Mouse (Mus musculus) limb, embryonic 15.5 days (tissue): ENCODE measurements around the gene Osbpl3. TPM values are rescaled to one million over a fixed set of nuclear protein-coding genes. Genes with fewer than 3 reads are reported as not detected.

Experiments
- ATAC-seq: fragments of 200-750 bp; cut with Nextera tagmentation; 2 replicates; pipeline ENCODE4 v1.8.0; 2017; ENCODE audit warnings: low read depth, moderate TSS enrichment; ENCODE audit not compliant: insufficient number of reproducible peaks, low FRiP score, low TSS enrichment
- H3K27ac ChIP-seq: fragments of 300-500 bp; sonication (generic); 2 replicates; pipeline ENCODE4 v1.5.1; 2015; ENCODE audit warnings: moderate library complexity, mild to moderate bottlenecking, inconsistent platforms
- H3K27me3 ChIP-seq: fragments of 300-500 bp; sonication (generic); 2 replicates; pipeline ENCODE4 v1.6.1; 2015; ENCODE audit warnings: inconsistent platforms
- H3K36me3 ChIP-seq: fragments of 300-500 bp; sonication (generic); 2 replicates; pipeline ENCODE4 v1.6.1; 2015; ENCODE audit warnings: inconsistent platforms
- H3K4me1 ChIP-seq: fragments of 300-500 bp; sonication (generic); 2 replicates; pipeline ENCODE4 v1.6.1; 2015; ENCODE audit warnings: inconsistent platforms
- H3K4me2 ChIP-seq: fragments of 300-500 bp; sonication (generic); 2 replicates; pipeline ENCODE4 v1.6.1; 2015; ENCODE audit warnings: mild to moderate bottlenecking, inconsistent platforms
- H3K4me3 ChIP-seq: fragments of 300-500 bp; sonication (generic); 2 replicates; pipeline ENCODE4 v1.5.1; 2015; ENCODE audit warnings: mild to moderate bottlenecking, inconsistent platforms
- H3K9ac ChIP-seq: fragments of 300-500 bp; sonication (generic); 2 replicates; pipeline ENCODE4 v1.6.1; 2015; ENCODE audit warnings: inconsistent platforms
- H3K9me3 ChIP-seq: fragments of 300-500 bp; sonication (generic); 2 replicates; pipeline ENCODE4 v1.6.1; 2016; ENCODE audit warnings: inconsistent platforms
- WGBS: fragments of 180-500 bp; shearing (Covaris S2); methylation state at CpG from one replicate; pipeline ENCODE4 v1.1.7; 2015; 5-methylcytosine and 5-hydroxymethylcytosine counted together
- polyA plus RNA-seq: library from polyadenylated mRNA; unstranded; fragments of >200 nt; fragmentation: Nextera tagmentation; extraction: Ambion mirVana; gene quantifications from 2 replicates; pipeline ENCODE4 v1.2.1, GENCODE M21; 2015

The Osbpl3 gene
- polyA plus RNA-seq, 1 experiment from 2014 or later = 12.8 TPM

GRCm38 (mm10) chr6:50297671-50298070 lies 158.3 kb downstream of the Osbpl3 start:
- H3K9ac ChIP-seq = no peak overlapping the region
- H3K27ac ChIP-seq = no peak overlapping the region
- 86% methylated on average over 9 of the region's 9 CpGs for WGBS
- H3K27me3 ChIP-seq = no peaks in the 10 kb centered on the region
- H3K4me1 ChIP-seq = no peaks in the 10 kb centered on the region
- no peaks in the 10 kb centered on the region for H3K9me3 ChIP-seq
- no peak overlapping the region for H3K4me3 ChIP-seq
- no peak overlapping the region for H3K4me2 ChIP-seq
- peaks cover 3% of the 10 kb centered on the region; the same call in 1 of the 2 replicates for H3K36me3 ChIP-seq
- no peak for ATAC-seq

DNA sequence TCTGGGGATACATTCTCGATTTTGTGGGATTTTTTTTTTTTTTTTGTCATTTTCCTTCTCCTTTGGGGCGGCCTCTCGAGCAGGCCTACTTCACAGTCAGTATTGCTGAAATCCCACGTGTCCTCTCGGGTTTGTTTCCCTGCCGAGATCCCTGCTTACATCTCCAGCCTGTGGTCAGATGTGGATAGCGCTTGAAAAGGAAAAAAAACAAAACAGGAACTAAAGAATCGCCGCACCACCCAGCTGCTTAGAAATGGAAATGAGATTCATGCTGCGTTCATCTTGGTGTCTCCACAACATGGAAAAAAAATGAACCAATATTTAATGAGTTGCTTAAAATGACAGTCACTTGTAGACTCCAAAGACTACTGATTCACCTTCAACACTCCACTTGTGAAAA lies 160.9 kb downstream of the Osbpl3 start:
- Histone ChIP-seq H3K4me1 (no peaks in the 10 kb centered on the region), H3K4me2 (no peak overlapping the region), H3K4me3 (no peak overlapping the region), H3K27me3 (no peaks in the 10 kb centered on the region), H3K27ac (no peak overlapping the region), H3K9me3 (no peaks in the 10 kb centered on the region), H3K36me3 (no peaks in the 10 kb centered on the region), H3K9ac (no peak overlapping the region)
- ATAC-seq = no peak
- 85% methylated on average over 10 of the region's 10 CpGs for WGBS

GRCm38 (mm10) chr6:50294128-50294527 lies 161.9 kb downstream of the Osbpl3 start:
- no peak overlapping the region for H3K4me2 ChIP-seq
- no peaks in the 10 kb centered on the region for H3K27me3 ChIP-seq
- no peak overlapping the region for H3K9ac ChIP-seq
- H3K36me3 ChIP-seq = no peaks in the 10 kb centered on the region
- H3K27ac ChIP-seq = no peak overlapping the region
- no peaks in the 10 kb centered on the region for H3K4me1 ChIP-seq
- ATAC-seq = no peak
- H3K4me3 ChIP-seq = no peak overlapping the region
- H3K9me3 ChIP-seq = no peaks in the 10 kb centered on the region
- 33% methylated on average over 1 of the region's 1 CpGs for WGBS

DNA sequence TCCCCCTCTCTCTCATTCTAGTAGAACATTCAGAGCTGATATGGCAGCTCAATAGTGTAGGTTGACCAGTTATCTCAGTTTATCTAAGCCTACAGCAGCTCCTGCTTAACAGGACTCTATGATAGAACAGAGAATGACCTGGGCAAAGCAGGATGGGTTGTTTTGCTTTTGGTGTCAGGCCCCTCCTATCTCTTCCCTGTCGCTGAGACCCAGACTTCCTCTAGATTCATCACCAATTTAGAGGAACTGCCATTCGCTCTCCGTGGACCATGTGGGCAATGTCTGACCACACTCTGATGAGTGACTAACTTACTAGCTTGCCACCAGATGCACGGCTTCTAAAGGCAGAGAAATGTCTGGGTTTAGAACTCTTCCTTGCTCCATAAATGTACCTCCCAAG lies 164.4 kb downstream of the Osbpl3 start:
- WGBS = 83% methylated on average over 4 of the region's 4 CpGs
- ATAC-seq = no peak

DNA sequence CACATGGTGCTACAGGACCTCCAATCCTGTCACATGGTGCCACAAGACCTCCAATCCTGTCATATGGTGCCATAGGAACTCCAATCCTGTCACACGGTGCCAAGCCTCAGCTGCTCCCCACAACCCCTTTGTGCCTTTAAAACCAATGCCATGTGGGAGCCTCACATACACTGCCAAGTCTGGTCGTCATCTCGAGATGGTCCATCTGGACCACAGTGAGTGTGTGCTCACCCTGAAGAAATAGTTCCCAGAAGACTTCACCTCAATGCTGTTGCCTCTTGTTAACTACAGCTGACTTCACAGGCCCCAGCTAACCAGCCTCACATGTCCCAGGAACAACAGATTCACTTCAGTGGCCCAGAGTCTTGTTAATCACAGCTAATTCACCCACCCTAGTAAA lies 169.1 kb downstream of the Osbpl3 start:
- Histone ChIP-seq H3K27ac (no peak overlapping the region), H3K4me1 (no peaks in the 10 kb centered on the region; the same call in 1 of the 2 replicates), H3K4me2 (no peak overlapping the region), H3K9me3 (no peaks in the 10 kb centered on the region), H3K27me3 (no peaks in the 10 kb centered on the region), H3K36me3 (no peaks in the 10 kb centered on the region), H3K4me3 (no peak overlapping the region), H3K9ac (no peak overlapping the region)
- no peak for ATAC-seq
- WGBS = 53% methylated on average over 3 of the region's 3 CpGs

More for the DNA sequence above, 164.4 kb downstream of the Osbpl3 start:
- no peak overlapping the region for H3K9ac ChIP-seq
- H3K36me3 ChIP-seq = no peaks in the 10 kb centered on the region
- no peaks in the 10 kb centered on the region; the same call in 1 of the 2 replicates for H3K4me1 ChIP-seq
- H3K4me3 ChIP-seq = no peak overlapping the region
- no peaks in the 10 kb centered on the region for H3K27me3 ChIP-seq
- no peaks in the 10 kb centered on the region for H3K9me3 ChIP-seq
- no peak overlapping the region for H3K27ac ChIP-seq
- no peak overlapping the region for H3K4me2 ChIP-seq

DNA sequence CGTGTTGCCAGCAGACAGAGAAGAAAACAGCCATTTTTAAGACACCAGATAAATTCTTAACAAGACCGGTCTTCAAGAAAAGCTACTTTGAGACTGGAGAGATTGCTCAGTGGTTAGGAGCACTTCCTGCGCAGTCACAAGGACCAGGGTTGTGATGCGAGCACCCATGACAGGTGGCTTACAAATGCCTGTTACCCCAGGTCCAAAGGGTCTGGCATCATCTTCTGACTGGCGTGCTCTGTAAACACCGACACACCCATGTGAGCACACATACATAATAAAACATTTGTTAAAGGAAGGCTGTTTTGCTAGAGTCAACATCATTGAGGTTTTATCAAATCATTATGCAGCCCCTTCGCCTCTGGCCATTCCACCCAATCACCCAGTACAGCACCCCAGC lies 176.4 kb downstream of the Osbpl3 start:
- Histone ChIP-seq H3K4me2 (no peak overlapping the region), H3K4me3 (no peak overlapping the region), H3K27ac (no peak overlapping the region), H3K9ac (no peak overlapping the region), H3K27me3 (no peaks in the 10 kb centered on the region), H3K36me3 (no peaks in the 10 kb centered on the region), H3K9me3 (no peaks in the 10 kb centered on the region), H3K4me1 (no peaks in the 10 kb centered on the region)
- no peak for ATAC-seq
- WGBS = 94% methylated on average over 7 of the region's 7 CpGs

GRCm38 (mm10) chr6:50273947-50274346 lies 182.1 kb downstream of the Osbpl3 start:
- no peaks in the 10 kb centered on the region for H3K4me1 ChIP-seq
- H3K9me3 ChIP-seq = no peaks in the 10 kb centered on the region
- no peaks in the 10 kb centered on the region for H3K27me3 ChIP-seq
- H3K4me2 ChIP-seq = no peak overlapping the region
- no peak overlapping the region for H3K9ac ChIP-seq
- no peak overlapping the region for H3K4me3 ChIP-seq
- no peak for ATAC-seq
- 53% methylated on average over 4 of the region's 4 CpGs for WGBS
- no peaks in the 10 kb centered on the region for H3K36me3 ChIP-seq
- H3K27ac ChIP-seq = no peak overlapping the region

DNA sequence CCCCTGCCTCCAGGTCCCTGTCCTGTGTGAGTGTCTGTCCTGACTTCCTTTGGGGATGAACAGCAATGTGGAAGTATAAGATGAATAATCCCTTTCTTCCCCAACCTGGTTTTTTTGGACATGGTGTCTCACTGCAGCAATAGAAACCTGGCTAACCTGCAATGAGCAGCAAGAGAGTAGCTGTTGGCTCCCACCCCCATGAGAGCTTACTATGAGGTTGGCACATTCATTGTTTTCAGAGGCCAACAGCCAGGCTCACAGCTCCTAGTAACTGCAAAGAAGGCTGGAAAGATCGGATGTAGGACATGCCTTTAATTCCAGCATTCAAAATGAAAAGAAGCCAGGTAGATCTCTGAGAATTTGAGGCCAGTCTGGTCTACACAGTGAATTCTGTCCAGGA lies 182.6 kb downstream of the Osbpl3 start:
- Histone ChIP-seq H3K27ac (no peak overlapping the region), H3K4me2 (no peak overlapping the region), H3K9ac (no peak overlapping the region), H3K4me1 (no peaks in the 10 kb centered on the region), H3K4me3 (no peak overlapping the region), H3K27me3 (no peaks in the 10 kb centered on the region), H3K36me3 (no peaks in the 10 kb centered on the region), H3K9me3 (no peaks in the 10 kb centered on the region)
- 53% methylated on average over 1 of the region's 1 CpGs for WGBS
- no peak for ATAC-seq

DNA sequence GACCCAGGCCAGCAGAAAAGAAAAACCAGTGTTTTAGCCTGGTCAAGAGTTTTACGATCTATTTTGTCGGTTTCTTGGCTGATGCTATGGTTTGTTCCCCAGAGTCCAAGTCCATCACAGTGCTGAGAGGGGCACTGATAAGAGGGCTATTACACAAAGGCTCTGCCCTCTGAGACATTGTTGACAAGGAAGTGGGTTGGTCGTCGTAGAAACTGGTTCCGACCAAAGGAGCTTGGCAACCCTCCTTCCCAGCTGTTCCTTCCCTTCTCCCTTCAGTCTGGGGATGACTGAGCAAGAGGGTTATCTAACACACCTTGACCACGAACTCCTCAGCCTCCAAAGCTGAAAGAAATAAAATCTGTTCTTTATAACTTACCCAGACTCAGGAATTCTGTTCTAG lies 192.3 kb downstream of the Osbpl3 start, which contains the start of gene Gsdme:
Gene Gsdme, minus strand, starts transcription at position 193 of the 400 bp plus-strand sequence.
- no peak within 1 kb of the TSS for H3K9ac ChIP-seq
- no peak for ATAC-seq
- no peak within 1 kb of the TSS for H3K27ac ChIP-seq
- no peaks in the 10 kb centered on the region for H3K27me3 ChIP-seq
- 83% methylated on average over 6 of the region's 6 CpGs for WGBS
- peaks cover 13% of the 10 kb centered on the region for H3K4me1 ChIP-seq
- no peaks in the 10 kb centered on the region for H3K9me3 ChIP-seq
- no peak within 1 kb of the TSS for H3K4me3 ChIP-seq
- H3K36me3 ChIP-seq = no peaks in the 10 kb centered on the region
- no peak within 1 kb of the TSS for H3K4me2 ChIP-seq

- Histone ChIP-seq H3K9me3 (no peaks in the 10 kb centered on the region), H3K27me3 (no peaks in the 10 kb centered on the region), H3K27ac (no peak overlapping the region), H3K4me2 (peak overlapping the region; percentile 76), H3K4me3 (peak overlapping the region; percentile 51), H3K4me1 (peaks cover 13% of the 10 kb centered on the region), H3K9ac (no peak overlapping the region), H3K36me3 (no peaks in the 10 kb centered on the region)
- ATAC-seq = no peak
- 20% methylated on average over 7 of the region's 7 CpGs for WGBS
Observed at GRCm38 (mm10) chr6:50262310-50262709, 193.7 kb downstream of the Osbpl3 start.

- H3K4me2 ChIP-seq = peak overlapping the region; percentile 76
- H3K9ac ChIP-seq = peak overlapping the region; percentile 35
- 0 out of 2 replicates have a peak, but pooled peaks have one; percentile 24 for ATAC-seq
- WGBS = 1% methylated on average over 6 of the region's 6 CpGs
- H3K4me3 ChIP-seq = peak overlapping the region; percentile 51
- H3K36me3 ChIP-seq = no peaks in the 10 kb centered on the region
- H3K27ac ChIP-seq = 0 out of 2 replicates have a peak overlapping the region, but pooled peaks have one; percentile 11
- no peaks in the 10 kb centered on the region for H3K27me3 ChIP-seq
- peaks cover 13% of the 10 kb centered on the region for H3K4me1 ChIP-seq
- H3K9me3 ChIP-seq = no peaks in the 10 kb centered on the region
Observed at GRCm38 (mm10) chr6:50261922-50262261, 194.1 kb downstream of the Osbpl3 start.

DNA sequence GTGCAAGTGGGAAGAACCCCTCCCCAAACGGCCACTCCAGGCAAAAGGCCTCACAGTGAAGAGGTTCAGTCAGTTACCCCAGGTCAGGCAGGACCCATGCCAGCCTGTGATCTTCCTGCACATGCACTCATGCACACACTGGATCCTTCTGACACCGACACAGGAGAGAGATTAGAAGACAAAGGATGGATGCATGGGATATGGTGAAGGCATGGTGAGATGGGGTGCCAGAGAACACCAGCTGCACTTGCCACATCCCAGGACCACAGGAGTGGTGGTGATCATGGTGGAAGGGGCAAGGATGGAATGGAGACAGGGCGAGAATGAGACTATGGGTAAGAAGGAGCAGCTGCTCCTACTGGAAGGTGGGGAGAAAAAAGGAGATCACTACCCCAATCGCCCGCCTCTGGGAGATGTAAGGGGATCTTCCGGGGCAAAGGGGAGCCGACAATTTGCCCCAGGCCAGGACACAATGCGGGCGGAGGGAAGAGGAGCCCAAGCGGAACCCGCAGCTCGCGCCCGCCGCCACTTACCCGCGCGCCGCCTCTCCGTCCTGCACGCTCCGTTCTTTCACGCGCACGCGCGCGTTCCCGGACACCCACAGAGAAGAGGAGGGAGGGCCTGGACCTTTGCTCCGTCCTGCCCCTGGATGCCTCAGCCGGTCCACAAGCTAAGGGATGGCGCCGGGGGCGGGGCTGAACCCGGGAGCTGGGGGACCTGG lies 194.6 kb downstream of the Osbpl3 start:
- no peaks in the 10 kb centered on the region for H3K9me3 ChIP-seq
- H3K4me1 ChIP-seq = peaks cover 13% of the 10 kb centered on the region
- H3K27ac ChIP-seq = 0 out of 2 replicates have a peak overlapping the region, but pooled peaks have one; percentile 11
- no peaks in the 10 kb centered on the region for H3K27me3 ChIP-seq
- H3K9ac ChIP-seq = peak overlapping the region; percentile 35
- peak overlapping the region; percentile 76 for H3K4me2 ChIP-seq
- no peaks in the 10 kb centered on the region for H3K36me3 ChIP-seq
- WGBS = 1% methylated on average over 35 of the region's 35 CpGs
- peak; percentile 79 for ATAC-seq
- H3K4me3 ChIP-seq = peak overlapping the region; percentile 51
